In the genomic region with DNA sequence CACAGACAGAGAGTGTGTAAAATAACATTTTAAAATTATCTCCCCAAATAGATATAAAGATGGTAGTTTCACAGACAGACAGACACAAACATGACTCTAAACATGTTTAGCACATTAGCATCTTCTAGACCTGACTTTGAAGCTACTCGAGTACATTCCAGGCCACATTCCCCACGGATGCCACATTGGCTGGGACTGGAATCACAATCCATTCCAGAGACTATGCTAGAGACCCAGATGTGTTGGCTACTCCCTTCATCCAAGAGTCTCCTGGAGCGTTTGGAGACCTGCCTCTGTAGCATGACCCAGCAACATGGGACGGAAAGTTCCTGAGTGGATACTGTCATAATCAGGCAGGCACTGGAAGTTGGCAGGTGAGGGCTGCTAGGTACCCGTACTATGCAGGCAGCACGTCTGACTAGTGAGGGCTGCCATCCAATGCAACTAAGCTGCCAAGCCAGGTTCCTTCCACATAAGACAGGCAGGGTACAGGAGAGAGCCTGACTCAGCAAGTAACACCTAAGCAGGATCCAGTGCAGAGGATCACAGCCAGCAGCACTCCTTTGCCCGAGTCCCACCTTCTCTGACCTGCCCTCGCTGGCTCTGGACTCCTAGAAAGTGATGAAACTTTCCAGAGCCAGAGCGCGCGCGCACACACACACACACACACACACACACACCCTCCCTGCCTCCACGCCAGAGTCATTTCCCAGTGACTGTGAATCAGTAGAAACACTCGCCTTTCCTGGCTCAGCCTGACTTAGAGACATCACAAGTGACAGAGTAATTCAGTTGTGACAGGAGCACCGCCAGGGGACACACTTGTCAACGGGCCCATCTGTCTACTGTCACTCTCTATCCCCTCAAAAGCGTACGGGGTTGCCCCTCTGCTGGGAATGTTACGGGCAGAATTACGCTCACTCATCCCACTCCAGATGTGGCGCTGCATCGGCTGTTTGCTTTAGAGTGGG, we compare ENCODE assay signal across 9 mouse cellular contexts.
DNase-seq lines count a peak whose midpoint lies in the region; ATAC-seq and TF ChIP-seq lines count a peak whose summit lies in the region.
"Had no signal": no experiment of that assay in that cellular context is flagged by ENCODE, and none has a peak within 500 bp of the region (broad histone marks: within the 10 kb centered on the region; RNA-seq: fewer than 3 reads in every experiment).

No protein-coding gene starts in this region.

- intact Hi-C loops in gastrocnemius, adult 2 months (cut with DNase I) = no loop called here

- no peaks in the 10 kb centered on the region for H3K36me3 ChIP-seq in forebrain, embryonic 13.5 days (ENCODE audit: poor library complexity, severe bottlenecking)
- H3K36me3 ChIP-seq in forebrain, embryonic 11.5 days (ENCODE audit: control insufficient read depth, insufficient read depth, low read length) = no peaks in the 10 kb centered on the region
- no peaks in the 10 kb centered on the region for H3K36me3 ChIP-seq in hindbrain, embryonic 15.5 days
- H3K36me3 ChIP-seq in liver, embryonic 11.5 days (ENCODE audit: control insufficient read depth, insufficient read depth, low read length) = no peaks in the 10 kb centered on the region
- H3K36me3 ChIP-seq in neural tube, embryonic 14.5 days (ENCODE audit: control insufficient read depth, insufficient read depth, low read length) = no peaks in the 10 kb centered on the region

- peaks cover 4% of the 10 kb centered on the region; the same call in 1 of the 2 replicates for H3K4me1 ChIP-seq in forebrain, embryonic 13.5 days
- no peaks in the 10 kb centered on the region for H3K4me1 ChIP-seq in forebrain, embryonic 11.5 days (replicated peaks; ENCODE audit: control insufficient read depth, insufficient read depth, low read length)
- H3K4me1 ChIP-seq in hindbrain, embryonic 15.5 days (replicated peaks) = peaks cover 10% of the 10 kb centered on the region; the same call in 1 of the 2 replicates
- no peaks in the 10 kb centered on the region for H3K4me1 ChIP-seq in liver, embryonic 11.5 days (replicated peaks; ENCODE audit: control insufficient read depth, insufficient read depth, low read length)
- 0 out of 2 replicates have a peak, but pooled peaks cover 2% of the 10 kb centered on the region for H3K4me1 ChIP-seq in neural tube, embryonic 14.5 days (ENCODE audit: control insufficient read depth, insufficient read depth, low read length)

- H3K4me3 ChIP-seq in forebrain, embryonic 13.5 days = no peak overlapping the region
- H3K4me3 ChIP-seq in forebrain, embryonic 11.5 days (ENCODE audit: low read depth, low read length) = no peak overlapping the region
- 0 out of 2 replicates have a peak overlapping the region, but pooled peaks have one; percentile 15 for H3K4me3 ChIP-seq in gastrocnemius, adult 2 months
- no peak overlapping the region for H3K4me3 ChIP-seq in hindbrain, embryonic 15.5 days
- H3K4me3 ChIP-seq in liver, embryonic 11.5 days (ENCODE audit: low read depth, low read length) = no peak overlapping the region
- no peak overlapping the region for H3K4me3 ChIP-seq in neural tube, embryonic 14.5 days (ENCODE audit: low read depth, low read length)

- DNase-seq in forebrain, embryonic 11.5 days (ENCODE audit: low spot score) = no peak
- DNase-seq in gastrocnemius, adult 2 months = peak; percentile 70
- DNase-seq in liver, embryonic 11.5 days (ENCODE audit: low spot score) = no peak
- DNase-seq in frontal cortex, postnatal 10 days (ENCODE audit: low spot score in 2 of 2) = no peak

- no peak overlapping the region for H3K9ac ChIP-seq in forebrain, embryonic 13.5 days
- H3K9ac ChIP-seq in forebrain, embryonic 11.5 days (ENCODE audit: low read length) = no peak overlapping the region
- H3K9ac ChIP-seq in hindbrain, embryonic 15.5 days = no peak overlapping the region
- no peak overlapping the region for H3K9ac ChIP-seq in liver, embryonic 11.5 days (ENCODE audit: low read depth, low read length)
- H3K9ac ChIP-seq in neural tube, embryonic 14.5 days (replicated peaks; ENCODE audit: low read depth, low read length) = no peak overlapping the region

- no peak overlapping the region for H3K27ac ChIP-seq in forebrain, embryonic 13.5 days
- H3K27ac ChIP-seq in forebrain, embryonic 11.5 days (ENCODE audit: low read depth, low read length) = no peak overlapping the region
- H3K27ac ChIP-seq in gastrocnemius, adult 2 months = peak overlapping the region; percentile 53
- H3K27ac ChIP-seq in hindbrain, embryonic 15.5 days (replicated peaks) = no peak overlapping the region
- H3K27ac ChIP-seq in liver, embryonic 11.5 days (ENCODE audit: low read depth, low read length) = no peak overlapping the region
- H3K27ac ChIP-seq in neural tube, embryonic 14.5 days (ENCODE audit: low read depth, low read length) = no peak overlapping the region

- no peaks in the 10 kb centered on the region for H3K9me3 ChIP-seq in forebrain, embryonic 13.5 days (replicated peaks)
- no peaks in the 10 kb centered on the region for H3K9me3 ChIP-seq in forebrain, embryonic 11.5 days (ENCODE audit: control insufficient read depth, low read length)
- H3K9me3 ChIP-seq in hindbrain, embryonic 15.5 days = no peaks in the 10 kb centered on the region
- no peaks in the 10 kb centered on the region for H3K9me3 ChIP-seq in liver, embryonic 11.5 days (ENCODE audit: control insufficient read depth, low read length)
- no peaks in the 10 kb centered on the region for H3K9me3 ChIP-seq in neural tube, embryonic 14.5 days (ENCODE audit: control insufficient read depth, low read length)

- WGBS in forebrain, embryonic 13.5 days = 72% methylated on average over 22 of the region's 22 CpGs
- WGBS in forebrain, embryonic 11.5 days = 75% methylated on average over 22 of the region's 22 CpGs
- WGBS in hindbrain, embryonic 15.5 days = 50% methylated on average over 22 of the region's 22 CpGs
- 58% methylated on average over 22 of the region's 22 CpGs for WGBS in liver, embryonic 11.5 days
- 46% methylated on average over 22 of the region's 22 CpGs for WGBS in neural tube, embryonic 14.5 days

- no peak overlapping the region; the same call in 1 of the 2 replicates for H3K4me2 ChIP-seq in forebrain, embryonic 13.5 days
- H3K4me2 ChIP-seq in forebrain, embryonic 11.5 days (ENCODE audit: low read depth, low read length, severe bottlenecking) = no peak overlapping the region
- H3K4me2 ChIP-seq in hindbrain, embryonic 15.5 days = peak overlapping the region; percentile 39
- peak overlapping the region; percentile 42 for H3K4me2 ChIP-seq in liver, embryonic 11.5 days
- peak overlapping the region; percentile 21 for H3K4me2 ChIP-seq in neural tube, embryonic 14.5 days (ENCODE audit: low read depth, low read length)

- ATAC-seq in forebrain, embryonic 13.5 days = peak; percentile 38; the same call in 1 of the 2 replicates
- ATAC-seq in forebrain, embryonic 11.5 days (replicated peaks; ENCODE audit: low FRiP score) = no peak
- peak; percentile 83 for ATAC-seq in hindbrain, embryonic 15.5 days (ENCODE audit: low FRiP score, low read depth)
- no peak for ATAC-seq in liver, embryonic 11.5 days (replicated peaks; ENCODE audit: low FRiP score)
- peak; percentile 54; the same call in 1 of the 2 replicates for ATAC-seq in neural tube, embryonic 14.5 days (ENCODE audit: low read depth)
- no peak for ATAC-seq in CD4-positive, CD25-positive, alpha-beta regulatory T cell, adult 4 months

- TF ChIP-seq CTCF in gastrocnemius, adult 2 months (IDR thresholded peaks at IDR 0.05) = no peak

- H3K27me3 ChIP-seq in forebrain, embryonic 13.5 days = no peaks in the 10 kb centered on the region
- H3K27me3 ChIP-seq in forebrain, embryonic 11.5 days (ENCODE audit: control insufficient read depth, insufficient read depth, low read length) = no peaks in the 10 kb centered on the region
- no peaks in the 10 kb centered on the region for H3K27me3 ChIP-seq in hindbrain, embryonic 15.5 days
- H3K27me3 ChIP-seq in liver, embryonic 11.5 days (replicated peaks; ENCODE audit: control insufficient read depth, insufficient read depth, low read length) = no peaks in the 10 kb centered on the region
- no peaks in the 10 kb centered on the region for H3K27me3 ChIP-seq in neural tube, embryonic 14.5 days (ENCODE audit: control insufficient read depth, insufficient read depth, low read length)
- H3K27me3 ChIP-seq: CH12.LX had no signal

Comparison
In these comparisons a context has a peak if more than half of its experiments do, and no peak if none do; other contexts are left out.
1. ATAC-seq: peak in forebrain, embryonic 13.5 days (single experiment), hindbrain, embryonic 15.5 days (single experiment) and neural tube, embryonic 14.5 days (single experiment); none in forebrain, embryonic 11.5 days (single experiment), liver, embryonic 11.5 days (single experiment) and CD4-positive, CD25-positive, alpha-beta regulatory T cell, adult 4 months (single experiment).
2. H3K4me2 ChIP-seq: peak in hindbrain, embryonic 15.5 days (single experiment), liver, embryonic 11.5 days (single experiment) and neural tube, embryonic 14.5 days (single experiment); none in forebrain, embryonic 13.5 days (single experiment) and forebrain, embryonic 11.5 days (single experiment).